Mouse (Mus musculus) layer of hippocampus, adult 2 months (tissue): ENCODE measurements around the gene 2410004B18Rik. TPM values are rescaled to one million over a fixed set of nuclear protein-coding genes. Genes with fewer than 3 reads are reported as not detected.
"Not testable (repeated sequence)": the region's sequence is repeated elsewhere in the genome, so short reads cannot be mapped to it uniquely, and the experiment has no call there.

Experiments
- DNase-seq, 2 experiments: peaks; one replicate each; pipeline ENCODE4 v3.0.0; 2022; ENCODE audit warnings: low spot score in 2 of 2
- H3K27ac ChIP-seq: fragments of 200-600 bp; 2 replicates; pipeline ENCODE4 v1.8.1; 2022
- H3K4me3 ChIP-seq: fragments of 200-600 bp; 2 replicates; pipeline ENCODE4 v1.8.1; 2022; ENCODE audit warnings: mild to moderate bottlenecking
- CTCF ChIP-seq: fragments of 200-600 bp; conservative IDR thresholded peaks from 2 replicates; pipeline ENCODE4 v1.8.1; 2022; ENCODE audit warnings: antibody characterized with exemption, mild to moderate bottlenecking, moderate library complexity
- long read RNA-seq, 2 experiments: library from polyadenylated mRNA; stranded (forward); transcript quantifications; one replicate each; pipeline ENCODE4 v2.0.0; 2021; ENCODE audit warnings: borderline mapping rate in 2 of 2
- total RNA-seq, 2 experiments: library from RNA; stranded (reverse); gene quantifications; 2 replicates each; pipeline ENCODE4 v1.2.3; 2021

Gene 2410004B18Rik
- total RNA-seq: 10 to 100 TPM; 36.7 to 40.6 TPM
- long read RNA-seq, experiment 1, transcript 2410004B18Rik-207 (3 exons, 724 nt): minor isoform, 6 of 39 reads
- long read RNA-seq, experiment 1, transcript 2410004B18Rik-201 (3 exons, 1,547 nt): major isoform, 26 of 39 reads
- long read RNA-seq, experiment 1, partial matches to known transcripts: 1 of 39 reads
- long read RNA-seq, experiment 1, other reads (novel, unspliced or antisense): 2 of 39 reads
- long read RNA-seq, experiment 2, transcript 2410004B18Rik-201 (3 exons, 1,547 nt): major isoform, 38 of 65 reads
- long read RNA-seq, experiment 2, transcript 2410004B18Rik-202 (4 exons, 1,644 nt): minor isoform, 14 of 65 reads
- long read RNA-seq, experiment 2, transcript 2410004B18Rik-207 (3 exons, 724 nt): minor isoform, 7 of 65 reads
- long read RNA-seq, experiment 2, partial matches to known transcripts: 2 of 65 reads
- long read RNA-seq, experiment 2, other reads (novel, unspliced or antisense): 2 of 65 reads

GRCm38 (mm10) chr3:145937505-145938404, at the start of gene 2410004B18Rik:
TSS of gene 2410004B18Rik (plus strand) at chr3:145938014.
- Histone ChIP-seq H3K4me3 (peak within 1 kb of the TSS; percentile 69), H3K27ac (peak within 1 kb of the TSS; percentile 90)
- DNase-seq: peak; percentile 91 to 94
- peak; percentile 99 for TF ChIP-seq CTCF

GRCm38 (mm10) chr3:145890346-145891132, 47.3 kb upstream of the 2410004B18Rik start:
- peak in 1 of 2 experiments; percentile 76 for DNase-seq
- TF ChIP-seq CTCF: no peak
- no peak overlapping the region for H3K4me3 ChIP-seq
- peak overlapping the region; percentile 78 for H3K27ac ChIP-seq

GRCm38 (mm10) chr3:145892451-145892850, 45.4 kb upstream of the 2410004B18Rik start:
- Histone ChIP-seq H3K4me3 (no peak overlapping the region), H3K27ac (peak overlapping the region; percentile 78; the same call in 1 of the 2 replicates)
- DNase-seq: no peak
- no peak for TF ChIP-seq CTCF

GRCm38 (mm10) chr3:145894131-145894530, 43.7 kb upstream of the 2410004B18Rik start:
- H3K27ac ChIP-seq: no peak overlapping the region
- H3K4me3 ChIP-seq: no peak overlapping the region
- TF ChIP-seq CTCF: no peak
- no peak for DNase-seq

- Histone ChIP-seq H3K27ac (no peak overlapping the region), H3K4me3 (no peak overlapping the region)
- DNase-seq: no peak
- TF ChIP-seq CTCF: no peak
Measured at GRCm38 (mm10) chr3:145897749-145898148, 40.1 kb upstream of the 2410004B18Rik start.

GRCm38 (mm10) chr3:145899832-145900231, 38.0 kb upstream of the 2410004B18Rik start:
- no peak overlapping the region for H3K4me3 ChIP-seq
- H3K27ac ChIP-seq: no peak overlapping the region
- no peak for TF ChIP-seq CTCF
- DNase-seq: no peak

- no peak for DNase-seq
- no peak overlapping the region for H3K27ac ChIP-seq
- no peak overlapping the region for H3K4me3 ChIP-seq
- no peak for TF ChIP-seq CTCF
Measured at GRCm38 (mm10) chr3:145903530-145903929, 34.3 kb upstream of the 2410004B18Rik start.

- Histone ChIP-seq H3K4me3 (no peak overlapping the region), H3K27ac (no peak overlapping the region)
- TF ChIP-seq CTCF: peak; percentile 90
- DNase-seq: peak; percentile 16 to 80
Measured at GRCm38 (mm10) chr3:145904850-145905776, 32.7 kb upstream of the 2410004B18Rik start.

- H3K4me3 ChIP-seq: no peak overlapping the region
- no peak for DNase-seq
- no peak overlapping the region for H3K27ac ChIP-seq
- TF ChIP-seq CTCF: no peak
Measured at GRCm38 (mm10) chr3:145906582-145906981, 31.2 kb upstream of the 2410004B18Rik start.

GRCm38 (mm10) chr3:145912512-145912911, 25.3 kb upstream of the 2410004B18Rik start:
- Histone ChIP-seq H3K27ac (no peak overlapping the region), H3K4me3 (no peak overlapping the region)
- DNase-seq: no peak
- no peak for TF ChIP-seq CTCF

- no peak for DNase-seq
- no peak for TF ChIP-seq CTCF
- H3K27ac ChIP-seq: no peak overlapping the region
- no peak overlapping the region for H3K4me3 ChIP-seq
Measured at GRCm38 (mm10) chr3:145913263-145913662, 24.6 kb upstream of the 2410004B18Rik start.

- H3K27ac ChIP-seq, H3K4me3 ChIP-seq: not testable (repeated sequence)
Measured at GRCm38 (mm10) chr3:145913942-145914341, 23.9 kb upstream of the 2410004B18Rik start.

More at GRCm38 (mm10) chr3:145913942-145914341, 23.9 kb upstream of the 2410004B18Rik start:
- not testable (repeated sequence) for DNase-seq
